Mouse (Mus musculus): ENCODE data around the gene Slamf9. TPM values are rescaled to one million over a fixed set of nuclear protein-coding genes. Genes with fewer than 3 reads are reported as not detected.

Slamf9 gene
- polyA plus RNA-seq, 1 experiment, result 6.9 TPM

GRCm38 (mm10) chr1:172461602-172462001 is 13.6 kb upstream of the Slamf9 start:
- DNase-seq (ENCODE audit: low spot score), result no peak

DNA sequence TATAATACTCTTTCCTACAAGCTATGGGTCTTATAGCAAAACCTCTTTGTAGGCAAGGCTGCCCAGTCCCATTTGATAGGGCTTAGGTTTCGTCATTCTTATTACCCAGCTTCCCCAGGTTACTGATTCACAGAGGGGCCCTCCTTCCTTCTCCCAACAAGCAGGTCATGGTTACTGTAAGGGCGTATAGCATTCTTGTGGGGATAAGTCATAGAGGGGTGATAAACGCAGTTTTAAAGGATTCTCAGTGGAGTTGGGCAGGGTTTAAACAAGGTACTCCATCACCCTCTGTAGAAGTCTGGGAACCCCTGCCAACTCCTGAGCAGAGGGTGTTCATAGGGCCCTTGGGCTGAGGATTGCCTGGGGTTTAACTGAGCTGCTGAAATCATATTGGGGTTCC is 12.6 kb upstream of the Slamf9 start:
- DNase-seq (ENCODE audit: low spot score), result no peak

- no peak for DNase-seq (ENCODE audit: low spot score)
Measured at GRCm38 (mm10) chr1:172463387-172464333, 11.5 kb upstream of the Slamf9 start.

GRCm38 (mm10) chr1:172468301-172468877 is 6.8 kb upstream of the Slamf9 start:
- DNase-seq (ENCODE audit: low spot score), result no peak

DNA sequence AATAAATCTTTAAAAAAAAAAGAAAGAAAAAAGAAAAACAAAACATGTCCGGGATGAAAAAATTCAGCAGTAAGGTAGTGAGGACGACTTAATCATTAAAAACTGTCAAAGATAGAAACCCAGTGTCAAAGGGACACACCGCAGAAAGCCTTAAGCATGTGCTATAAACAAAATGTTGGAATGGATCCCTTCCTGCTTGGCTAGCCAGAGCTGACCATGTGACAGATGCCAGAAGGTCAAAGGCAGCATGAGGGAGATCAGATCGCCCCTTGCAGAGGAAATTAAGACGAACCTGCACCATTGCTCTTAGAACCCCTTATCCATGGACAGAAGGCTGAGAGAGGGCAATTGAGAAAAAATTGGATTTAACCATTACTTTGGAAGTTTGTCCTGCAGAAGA is 5.8 kb upstream of the Slamf9 start:
- DNase-seq (ENCODE audit: low spot score), result no peak

DNA sequence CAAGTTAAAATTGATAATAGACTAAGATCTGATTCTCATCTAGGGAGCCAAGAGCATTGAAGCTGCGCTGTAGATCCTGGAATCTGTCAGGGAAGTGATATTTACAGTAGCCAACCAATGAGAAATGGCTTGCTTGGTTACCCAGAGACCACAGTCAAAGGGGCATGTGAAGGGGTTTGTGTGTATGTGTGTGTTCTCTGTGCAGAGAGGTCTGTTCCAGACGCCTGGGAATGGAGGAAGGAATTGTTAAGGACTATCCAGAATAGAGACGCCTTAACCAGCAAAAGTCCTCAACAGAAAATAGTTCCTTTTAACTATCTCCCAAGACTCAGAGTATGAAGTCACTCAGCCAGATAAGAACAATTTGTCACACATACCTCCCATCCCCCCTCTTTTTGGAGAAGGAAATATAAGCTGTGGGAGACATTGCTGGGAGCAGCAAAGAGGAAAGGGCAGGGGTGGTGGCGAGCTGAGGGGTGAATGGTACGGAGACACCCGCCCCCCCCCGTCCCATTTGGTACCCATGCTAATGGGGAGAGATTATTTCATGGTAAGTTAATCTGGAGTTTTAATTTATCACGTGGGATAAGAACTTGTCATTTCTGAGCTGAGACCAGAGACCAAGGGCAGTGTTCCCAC is 5.2 kb upstream of the Slamf9 start:
- DNase-seq (ENCODE audit: low spot score), result no peak

DNA sequence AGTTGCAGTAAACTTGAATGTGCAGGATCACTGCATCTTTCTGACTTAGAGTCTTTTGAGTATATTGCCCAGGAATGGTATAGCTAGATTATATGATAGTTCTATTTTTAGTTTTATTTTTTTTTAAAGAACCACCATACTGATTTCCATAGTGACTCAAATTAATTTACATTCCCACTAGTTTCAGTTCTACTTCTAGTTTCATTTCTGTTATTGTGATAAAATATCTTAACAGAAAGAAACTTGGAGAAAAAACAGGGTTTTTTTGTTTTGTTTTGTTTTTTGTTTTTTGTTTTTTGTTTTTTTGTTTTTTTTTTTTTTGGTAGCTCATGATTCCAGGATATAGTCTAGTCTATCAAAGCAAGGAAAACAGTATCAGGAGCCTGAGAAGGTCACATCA is 2.2 kb upstream of the Slamf9 start:
- DNase-seq (ENCODE audit: low spot score), result no peak

GRCm38 (mm10) chr1:172474196-172474595 is 962 bp upstream of the Slamf9 start:
- no peak for DNase-seq (ENCODE audit: low spot score)

DNA sequence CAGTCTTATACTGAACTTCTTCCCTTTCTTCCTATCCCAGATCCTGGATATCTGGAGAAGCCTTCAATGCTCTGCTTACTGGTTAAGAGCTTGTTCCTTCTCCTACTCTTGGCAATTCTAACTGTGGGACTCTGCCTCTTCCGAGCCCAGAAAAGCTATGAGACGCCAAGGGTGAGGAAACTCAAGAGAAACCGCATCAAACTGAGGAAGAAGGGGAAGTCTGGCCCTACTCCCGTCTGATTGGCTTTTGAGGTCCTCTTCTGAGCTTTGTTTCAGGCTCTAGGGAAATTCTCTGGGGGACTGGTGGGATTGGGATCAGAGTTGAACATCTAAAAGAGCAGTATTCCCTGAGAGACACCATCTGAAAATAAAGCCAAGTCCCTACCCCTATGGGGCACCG is 2.9 kb downstream of the Slamf9 start:
- DNase-seq (ENCODE audit: low spot score), result no peak

DNA sequence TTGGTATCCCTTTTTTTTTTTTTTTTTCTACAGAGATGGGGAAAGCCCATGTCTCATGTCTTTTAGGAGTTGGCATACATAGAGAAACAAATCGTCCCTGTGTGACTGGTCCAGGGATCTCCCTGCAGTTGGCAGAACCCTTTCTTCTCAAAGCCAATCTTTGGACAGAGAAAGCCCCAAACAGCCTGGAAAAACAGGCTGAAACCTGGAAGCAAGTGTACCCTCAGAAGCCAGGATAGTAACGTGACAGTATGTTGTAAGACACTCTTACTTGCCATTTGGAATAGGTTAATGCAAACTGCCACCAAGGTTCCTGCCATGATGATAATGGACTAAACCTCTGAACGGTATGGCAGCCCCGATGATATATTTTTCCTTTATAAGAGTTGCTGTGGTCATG is 5.2 kb downstream of the Slamf9 start:
- no peak for DNase-seq (ENCODE audit: low spot score)

- no peak for DNase-seq (ENCODE audit: low spot score)
Measured at GRCm38 (mm10) chr1:172481111-172481510, 6.0 kb downstream of the Slamf9 start.

GRCm38 (mm10) chr1:172481540-172482280 is 6.6 kb downstream of the Slamf9 start, which contains the start of gene Igsf9:
Igsf9 (plus strand) TSS chr1:172481788.
- DNase-seq (ENCODE audit: low spot score), result peak; percentile 68

DNA sequence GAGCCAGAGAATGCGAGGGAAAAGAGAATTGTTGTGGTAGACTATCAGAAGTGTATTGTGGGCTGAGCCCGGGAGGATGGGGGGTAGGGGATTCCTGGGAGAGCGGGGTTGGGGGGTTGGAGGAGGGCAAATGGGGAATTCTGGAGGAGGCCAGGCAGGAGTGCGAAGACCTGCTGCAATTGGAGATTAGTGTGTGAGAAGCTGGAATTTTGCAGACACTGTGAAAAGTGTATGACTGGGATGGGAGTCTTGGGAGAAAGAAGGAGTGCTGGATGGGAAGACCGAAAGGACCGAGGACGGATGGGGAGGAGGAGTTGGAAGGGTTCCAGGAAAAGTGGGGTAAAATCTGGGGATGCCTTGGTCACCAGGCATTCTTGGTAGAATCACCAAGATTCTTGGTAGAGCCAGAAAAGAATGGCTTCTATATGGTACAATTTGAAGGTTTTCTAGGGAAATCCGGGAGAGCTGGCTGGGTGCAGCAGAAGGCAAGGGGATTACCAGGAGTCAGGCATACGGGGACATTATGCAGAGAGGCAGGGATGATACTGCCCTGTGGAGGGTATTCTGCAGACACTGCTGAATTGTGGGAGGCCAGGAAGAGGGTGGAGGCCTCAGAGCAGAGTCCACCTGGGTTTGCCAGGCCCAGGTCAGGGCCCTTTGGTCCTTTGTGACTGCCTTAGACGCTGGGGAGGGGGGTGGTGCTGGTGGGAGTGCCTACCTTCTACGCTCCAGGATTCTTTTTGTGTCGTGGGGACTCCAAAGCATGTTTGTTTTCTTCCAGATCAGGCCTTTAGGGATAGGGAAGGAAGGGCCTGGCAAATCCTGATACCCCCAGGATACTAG is 7.6 kb downstream of the Slamf9 start:
- DNase-seq (ENCODE audit: low spot score), result no peak

DNA sequence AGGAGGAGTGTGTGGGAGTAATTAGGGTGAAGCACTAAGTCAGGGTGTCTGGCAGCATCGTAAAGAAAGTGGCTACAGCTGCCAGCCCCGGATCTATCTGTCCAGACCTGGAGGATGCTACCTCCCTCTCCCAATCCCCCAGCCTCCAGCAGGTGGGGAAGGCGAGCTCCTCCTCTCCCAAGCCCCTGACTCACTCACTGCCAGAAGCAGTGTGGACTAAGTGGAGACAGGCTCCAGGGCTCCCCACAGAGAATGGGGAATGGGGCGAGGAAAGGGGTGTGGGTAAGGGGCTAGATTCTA is 8.2 kb downstream of the Slamf9 start:
- DNase-seq (ENCODE audit: low spot score), result no peak

GRCm38 (mm10) chr1:172484236-172484635 is 9.1 kb downstream of the Slamf9 start:
- DNase-seq (ENCODE audit: low spot score), result no peak

GRCm38 (mm10) chr1:172484671-172485070 is 9.5 kb downstream of the Slamf9 start:
- no peak for DNase-seq (ENCODE audit: low spot score)

DNA sequence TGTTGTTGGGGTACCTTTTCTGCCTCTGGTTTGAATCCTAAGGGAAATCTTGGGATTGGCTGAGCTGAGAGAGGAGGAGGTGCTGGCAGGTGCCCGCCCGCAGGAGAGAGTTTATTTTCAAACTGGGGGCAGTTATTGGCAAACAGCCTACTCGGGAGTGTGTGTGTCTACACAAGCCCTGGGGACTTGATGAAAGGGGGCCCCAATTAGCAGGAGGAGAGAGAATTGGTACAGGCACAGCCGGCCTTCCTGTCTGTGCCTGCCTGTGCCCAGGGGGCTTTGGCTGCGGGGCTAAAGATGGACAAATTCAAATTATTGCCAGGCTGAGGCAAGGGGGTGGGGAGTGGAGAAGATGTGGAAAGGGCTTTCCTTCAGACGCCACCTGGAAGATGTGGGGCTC is 10.7 kb downstream of the Slamf9 start:
- DNase-seq (ENCODE audit: low spot score), result no peak

GRCm38 (mm10) chr1:172486236-172486635 is 11.1 kb downstream of the Slamf9 start:
- DNase-seq (ENCODE audit: low spot score), result no peak

GRCm38 (mm10) chr1:172486651-172487050 is 11.5 kb downstream of the Slamf9 start:
- no peak for DNase-seq (ENCODE audit: low spot score)

DNA sequence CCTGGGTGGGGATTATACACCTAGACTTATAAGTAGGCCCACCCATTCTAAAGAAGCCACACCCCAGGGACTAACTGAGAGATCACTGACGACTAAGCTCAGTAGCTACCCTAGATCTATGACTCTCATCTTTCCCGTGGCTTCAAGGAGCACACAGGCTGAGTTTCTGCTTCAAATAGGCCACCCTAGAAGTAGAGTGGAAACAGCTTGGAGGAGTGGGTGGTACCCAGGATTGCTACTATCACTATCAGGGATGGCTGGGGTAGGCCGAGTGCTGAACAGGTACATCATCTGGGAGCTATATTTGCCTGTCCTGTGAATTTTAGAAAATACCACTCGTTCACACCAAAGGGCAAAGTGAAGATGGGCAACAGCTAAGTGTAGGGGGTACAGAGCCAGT is 12.7 kb downstream of the Slamf9 start:
- no peak for DNase-seq (ENCODE audit: low spot score)

DNA sequence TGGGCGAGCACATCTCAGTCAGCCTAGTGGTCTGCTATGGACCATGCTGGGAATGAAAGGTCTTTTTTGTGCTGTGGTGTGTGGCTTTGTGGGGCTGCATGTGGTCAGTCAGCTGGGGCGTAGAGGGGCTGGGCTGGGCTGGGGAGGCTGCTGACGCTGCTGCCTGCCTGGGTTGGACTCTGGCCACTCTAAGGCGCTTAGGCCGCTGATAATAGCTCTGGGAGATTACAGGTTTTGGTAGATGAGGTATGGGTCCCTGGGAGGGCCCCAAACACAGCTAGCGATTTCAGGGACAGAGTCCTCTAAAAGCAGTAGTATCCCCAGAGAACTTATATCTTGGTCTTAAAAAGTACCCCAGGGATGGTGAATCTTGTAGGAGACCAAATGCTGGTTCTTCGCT is 13.7 kb downstream of the Slamf9 start:
- no peak for DNase-seq (ENCODE audit: low spot score)
